ENCODE assay signal across 14 mouse cellular contexts in the genomic region with DNA sequence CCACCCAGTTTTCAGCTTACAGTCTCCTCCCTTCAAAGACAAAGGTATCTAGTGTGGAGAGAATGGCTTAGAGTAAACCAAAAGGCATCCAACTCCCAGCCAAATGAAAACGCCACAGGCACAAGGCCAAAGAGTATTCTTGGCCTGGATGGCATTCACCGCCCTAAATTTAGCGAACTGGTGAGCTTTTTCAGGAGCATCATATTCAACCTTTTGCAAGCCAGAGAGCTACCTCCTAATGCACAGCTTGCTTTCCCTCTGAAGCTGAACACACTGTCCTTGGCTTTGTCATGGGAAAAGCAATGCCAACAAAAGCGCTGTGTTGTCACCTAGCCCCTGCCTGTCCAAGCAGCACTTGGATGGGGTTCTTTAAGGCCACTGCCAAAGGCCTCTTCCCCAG.
A peak's percentile ranks its signal among the peaks of the same experiment; 100 is the strongest.
DNase-seq lines count a peak whose midpoint lies in the region; ATAC-seq and TF ChIP-seq lines count a peak whose summit lies in the region.
"Had no signal": no experiment of that assay in that cellular context is flagged by ENCODE, and none has a peak within 500 bp of the region (broad histone marks: within the 10 kb centered on the region; RNA-seq: fewer than 3 reads in every experiment).

No protein-coding gene starts in this region.

- no peak for TF ChIP-seq POLR2A in cerebellum, adult 2 months (IDR thresholded peaks at IDR 0.05; ENCODE audit: borderline replicate concordance, insufficient read depth, low read length)

- DNase-seq in layer of hippocampus, adult 2 months (ENCODE audit: low spot score in 2 of 2), result peak in 1 of 2 experiments; percentile 35
- DNase-seq in layer of hippocampus, adult 9-10 months (ENCODE audit: low spot score), result no peak
- peak; percentile 88 to 96 for DNase-seq in cerebellum, adult 2 months
- DNase-seq in gastrocnemius, postnatal 36 days, result peak; percentile 31 to 50
- peak; percentile 21 to 22 for DNase-seq in layer of hippocampus, postnatal 10 days (ENCODE audit: low spot score in 2 of 2)
- DNase-seq: kidney, postnatal 10 days; lung, adult 2 months had no signal

- no peak overlapping the region for H3K9ac ChIP-seq in forebrain, embryonic 15.5 days (replicated peaks)
- H3K9ac ChIP-seq in forebrain, embryonic 13.5 days, result no peak overlapping the region
- H3K9ac ChIP-seq: stomach, embryonic 15.5 days had no signal

- no peak overlapping the region for H3K4me2 ChIP-seq in forebrain, embryonic 15.5 days (replicated peaks)
- no peak overlapping the region for H3K4me2 ChIP-seq in forebrain, embryonic 13.5 days
- H3K4me2 ChIP-seq: midbrain, embryonic 11.5 days; stomach, embryonic 15.5 days had no signal

- no peaks in the 10 kb centered on the region for H3K27me3 ChIP-seq in cerebellum, adult 2 months (ENCODE audit: control insufficient read depth, insufficient read depth, low read length)
- H3K27me3 ChIP-seq in forebrain, embryonic 15.5 days, result no peaks in the 10 kb centered on the region
- no peaks in the 10 kb centered on the region for H3K27me3 ChIP-seq in forebrain, embryonic 13.5 days
- H3K27me3 ChIP-seq: CH12.LX; stomach, embryonic 15.5 days had no signal

- no peak for ATAC-seq in forebrain, embryonic 15.5 days (replicated peaks)
- ATAC-seq in forebrain, embryonic 13.5 days, result no peak
- ATAC-seq in megakaryocyte-erythroid progenitor cell, adult 5-6 weeks (replicated peaks; ENCODE audit: low FRiP score, low TSS enrichment, poor library complexity, severe bottlenecking), result no peak

- peak overlapping the region; percentile 36; the same call in 1 of the 2 replicates for H3K27ac ChIP-seq in layer of hippocampus, adult 2 months
- H3K27ac ChIP-seq in cerebellum, adult 2 months (ENCODE audit: insufficient read depth, low read length), result peak overlapping the region; percentile 57; the same call in 1 of the 2 replicates
- no peak overlapping the region for H3K27ac ChIP-seq in forebrain, embryonic 15.5 days (replicated peaks)
- no peak overlapping the region for H3K27ac ChIP-seq in forebrain, embryonic 13.5 days
- H3K27ac ChIP-seq: limb, embryonic 10.5 days; stomach, embryonic 15.5 days had no signal

- no peak overlapping the region for H3K4me3 ChIP-seq in layer of hippocampus, adult 2 months
- H3K4me3 ChIP-seq in cerebellum, adult 2 months (replicated peaks; ENCODE audit: insufficient read depth, low read depth, low read length), result no peak overlapping the region
- no peak overlapping the region for H3K4me3 ChIP-seq in forebrain, embryonic 15.5 days
- H3K4me3 ChIP-seq in forebrain, embryonic 13.5 days, result no peak overlapping the region
- H3K4me3 ChIP-seq: limb, embryonic 10.5 days; stomach, embryonic 15.5 days had no signal

- WGBS in cerebellum, adult 2 months, result 12% methylated on average over 4 of the region's 4 CpGs
- WGBS in forebrain, embryonic 15.5 days, result 88% methylated on average over 4 of the region's 4 CpGs
- WGBS in forebrain, embryonic 13.5 days, result 96% methylated on average over 4 of the region's 4 CpGs

- no peaks in the 10 kb centered on the region for H3K36me3 ChIP-seq in forebrain, embryonic 15.5 days
- no peaks in the 10 kb centered on the region for H3K36me3 ChIP-seq in forebrain, embryonic 13.5 days (ENCODE audit: poor library complexity, severe bottlenecking)
- H3K36me3 ChIP-seq: limb, embryonic 10.5 days; stomach, embryonic 15.5 days had no signal

- intact Hi-C loops in gastrocnemius, postnatal 36 days (cut with DNase I), result no loop called here

- H3K9me3 ChIP-seq in forebrain, embryonic 15.5 days, result no peaks in the 10 kb centered on the region
- no peaks in the 10 kb centered on the region for H3K9me3 ChIP-seq in forebrain, embryonic 13.5 days (replicated peaks)
- H3K9me3 ChIP-seq: limb, embryonic 10.5 days; stomach, embryonic 15.5 days had no signal

- no peak for TF ChIP-seq CTCF in layer of hippocampus, adult 2 months (conservative IDR thresholded peaks at IDR 0.05)
- TF ChIP-seq CTCF in cerebellum, adult 2 months (IDR thresholded peaks at IDR 0.05; ENCODE audit: borderline replicate concordance, insufficient read depth, low read depth, low read length), result no peak

- peaks cover 5% of the 10 kb centered on the region; the same call in 1 of the 2 replicates for H3K4me1 ChIP-seq in cerebellum, adult 2 months (ENCODE audit: control insufficient read depth, insufficient read depth, low read length)
- no peaks in the 10 kb centered on the region for H3K4me1 ChIP-seq in forebrain, embryonic 15.5 days
- no peaks in the 10 kb centered on the region for H3K4me1 ChIP-seq in forebrain, embryonic 13.5 days
- H3K4me1 ChIP-seq: limb, embryonic 10.5 days; stomach, embryonic 15.5 days had no signal

Comparison
In these comparisons a context has a peak if more than half of its experiments do, and no peak if none do; other contexts are left out.
1. H3K27ac ChIP-seq: peak in layer of hippocampus, adult 2 months (single experiment) and cerebellum, adult 2 months (single experiment); none in forebrain, embryonic 15.5 days (single experiment) and forebrain, embryonic 13.5 days (single experiment).